Mouse (Mus musculus) forebrain, embryonic 13.5 days (tissue): ENCODE results near the gene Ambra1. TPM values are rescaled to one million over a fixed set of nuclear protein-coding genes. Genes with fewer than 3 reads are reported as not detected.
"Not testable (repeated sequence)": the region's sequence is repeated elsewhere in the genome, so short reads cannot be mapped to it uniquely, and the experiment has no call there.

Experiments used
- ATAC-seq: fragments of 200-750 bp; cut with Nextera tagmentation; 2 replicates; pipeline ENCODE4 v1.8.0; 2017
- H3K27ac ChIP-seq: fragments of 300-500 bp; sonication (generic); 2 replicates; pipeline ENCODE4 v1.5.1; 2015; ENCODE audit warnings: inconsistent platforms, mild to moderate bottlenecking, moderate library complexity
- H3K27me3 ChIP-seq: fragments of 300-500 bp; sonication (generic); 2 replicates; pipeline ENCODE4 v1.6.1; 2015; ENCODE audit warnings: mild to moderate bottlenecking, inconsistent platforms
- H3K36me3 ChIP-seq: fragments of 300-500 bp; sonication (generic); 2 replicates; pipeline ENCODE4 v1.6.1; 2015; ENCODE audit warnings: mild to moderate bottlenecking, inconsistent platforms; ENCODE audit not compliant: poor library complexity, severe bottlenecking
- H3K4me1 ChIP-seq: fragments of 300-500 bp; sonication (generic); 2 replicates; pipeline ENCODE4 v1.6.1; 2015; ENCODE audit warnings: inconsistent platforms
- H3K4me2 ChIP-seq: fragments of 300-500 bp; sonication (generic); 2 replicates; pipeline ENCODE4 v1.6.1; 2015; ENCODE audit warnings: inconsistent platforms, mild to moderate bottlenecking, moderate library complexity
- H3K4me3 ChIP-seq: fragments of 300-500 bp; sonication (generic); 2 replicates; pipeline ENCODE4 v1.5.1; 2015; ENCODE audit warnings: mild to moderate bottlenecking, inconsistent platforms
- H3K9ac ChIP-seq: fragments of 300-500 bp; sonication (generic); 2 replicates; pipeline ENCODE4 v1.6.1; 2015; ENCODE audit warnings: mild to moderate bottlenecking, inconsistent platforms
- H3K9me3 ChIP-seq: fragments of 300-500 bp; sonication (generic); replicated peaks from 2 replicates; pipeline ENCODE4 v1.6.1; 2016; ENCODE audit warnings: inconsistent platforms
- WGBS: fragments of 180-500 bp; shearing (Covaris S2); methylation state at CpG from one replicate; pipeline ENCODE4 v1.1.7; 2015; 5-methylcytosine and 5-hydroxymethylcytosine counted together
- polyA plus RNA-seq: library from polyadenylated mRNA; unstranded; fragments of >200 nt; fragmentation: Nextera tagmentation; extraction: Ambion mirVana; gene quantifications from 2 replicates; pipeline ENCODE4 v1.2.1, GENCODE M21; 2015

Gene Ambra1
- polyA plus RNA-seq, 1 experiment from 2014 or later = 16.2 TPM

- Histone ChIP-seq H3K9ac (peak within 1 kb of the TSS; percentile 88), H3K36me3 (no peaks in the 10 kb centered on the region), H3K4me1 (peaks cover 26% of the 10 kb centered on the region), H3K4me2 (peak within 1 kb of the TSS; percentile 94), H3K27ac (peak within 1 kb of the TSS; percentile 52), H3K4me3 (peak within 1 kb of the TSS; percentile 99), H3K9me3 (no peaks in the 10 kb centered on the region), H3K27me3 (no peaks in the 10 kb centered on the region)
- WGBS = under 1% methylated on average over 66 of the region's 66 CpGs
- ATAC-seq = peak; percentile 99
Observed at GRCm38 (mm10) chr2:91710272-91711234, 19.4 kb upstream of the Ambra1 start, which contains the start of the genes Atg13 and Harbi1. Atg13 (minus strand) TSS chr2:91710576. Harbi1 (plus strand) TSS chr2:91710852.

GRCm38 (mm10) chr2:91711256-91711925 is 18.5 kb upstream of the Ambra1 start:
- peak overlapping the region; percentile 94 for H3K4me2 ChIP-seq
- no peaks in the 10 kb centered on the region for H3K9me3 ChIP-seq
- H3K4me3 ChIP-seq = peak overlapping the region; percentile 99
- H3K36me3 ChIP-seq = peaks cover 7% of the 10 kb centered on the region; the same call in 1 of the 2 replicates
- peaks cover 26% of the 10 kb centered on the region for H3K4me1 ChIP-seq
- no peaks in the 10 kb centered on the region for H3K27me3 ChIP-seq
- H3K9ac ChIP-seq = peak overlapping the region; percentile 88
- ATAC-seq = no peak
- WGBS = 4% methylated on average over 8 of the region's 8 CpGs
- peak overlapping the region; percentile 52 for H3K27ac ChIP-seq

GRCm38 (mm10) chr2:91714921-91715320 is 15.0 kb upstream of the Ambra1 start:
- H3K4me2 ChIP-seq = no peak overlapping the region
- ATAC-seq = no peak
- WGBS = 71% methylated on average over 1 of the region's 1 CpGs

GRCm38 (mm10) chr2:91718276-91718675 is 11.7 kb upstream of the Ambra1 start:
- ATAC-seq = no peak
- Histone ChIP-seq H3K27me3 (no peaks in the 10 kb centered on the region), H3K4me2 (no peak overlapping the region), H3K36me3 (peaks cover 20% of the 10 kb centered on the region), H3K9me3 (no peaks in the 10 kb centered on the region), H3K4me1 (no peaks in the 10 kb centered on the region), H3K9ac (no peak overlapping the region), H3K27ac (no peak overlapping the region), H3K4me3 (no peak overlapping the region)
- 87% methylated on average over 6 of the region's 6 CpGs for WGBS

More at GRCm38 (mm10) chr2:91714921-91715320, 15.0 kb upstream of the Ambra1 start:
- Histone ChIP-seq H3K27me3 (no peaks in the 10 kb centered on the region), H3K27ac (no peak overlapping the region), H3K36me3 (peaks cover 7% of the 10 kb centered on the region; the same call in 1 of the 2 replicates), H3K9me3 (no peaks in the 10 kb centered on the region), H3K4me1 (peaks cover 17% of the 10 kb centered on the region), H3K4me3 (no peak overlapping the region), H3K9ac (no peak overlapping the region)

GRCm38 (mm10) chr2:91723382-91723781 is 6.6 kb upstream of the Ambra1 start:
- WGBS = 80% methylated on average over 4 of the region's 4 CpGs
- no peak overlapping the region for H3K9ac ChIP-seq
- no peak overlapping the region for H3K4me3 ChIP-seq
- H3K4me1 ChIP-seq = no peaks in the 10 kb centered on the region
- no peaks in the 10 kb centered on the region for H3K9me3 ChIP-seq
- no peak overlapping the region for H3K27ac ChIP-seq
- H3K4me2 ChIP-seq = no peak overlapping the region
- ATAC-seq = no peak
- H3K36me3 ChIP-seq = peaks cover 13% of the 10 kb centered on the region
- 0 out of 2 replicates have a peak, but pooled peaks cover 7% of the 10 kb centered on the region for H3K27me3 ChIP-seq

- no peak for ATAC-seq
- no peak overlapping the region for H3K4me3 ChIP-seq
- 0 out of 2 replicates have a peak, but pooled peaks cover 7% of the 10 kb centered on the region for H3K27me3 ChIP-seq
Observed at GRCm38 (mm10) chr2:91723951-91724350, 6.0 kb upstream of the Ambra1 start.

GRCm38 (mm10) chr2:91724716-91725115 is 5.2 kb upstream of the Ambra1 start:
- Histone ChIP-seq H3K36me3 (peaks cover 13% of the 10 kb centered on the region), H3K27me3 (0 out of 2 replicates have a peak, but pooled peaks cover 7% of the 10 kb centered on the region), H3K4me3 (no peak overlapping the region), H3K9me3 (no peaks in the 10 kb centered on the region), H3K27ac (no peak overlapping the region), H3K4me1 (no peaks in the 10 kb centered on the region), H3K9ac (no peak overlapping the region), H3K4me2 (no peak overlapping the region)
- 60% methylated on average over 2 of the region's 2 CpGs for WGBS
- no peak for ATAC-seq

More at GRCm38 (mm10) chr2:91723951-91724350, 6.0 kb upstream of the Ambra1 start:
- H3K27ac ChIP-seq = no peak overlapping the region
- no peaks in the 10 kb centered on the region for H3K9me3 ChIP-seq
- no peak overlapping the region for H3K4me2 ChIP-seq
- no peaks in the 10 kb centered on the region for H3K4me1 ChIP-seq
- no peak overlapping the region for H3K9ac ChIP-seq
- peaks cover 13% of the 10 kb centered on the region for H3K36me3 ChIP-seq

GRCm38 (mm10) chr2:91725476-91725875 is 4.5 kb upstream of the Ambra1 start:
- not testable (repeated sequence) for H3K36me3 ChIP-seq, H3K9me3 ChIP-seq
- 65% methylated on average over 4 of the region's 4 CpGs for WGBS

GRCm38 (mm10) chr2:91727011-91727410 is 2.9 kb upstream of the Ambra1 start:
- no peak for ATAC-seq
- no peaks in the 10 kb centered on the region for H3K9me3 ChIP-seq
- no peak overlapping the region for H3K9ac ChIP-seq
- H3K27me3 ChIP-seq = 0 out of 2 replicates have a peak, but pooled peaks cover 7% of the 10 kb centered on the region
- no peaks in the 10 kb centered on the region for H3K36me3 ChIP-seq
- peaks cover 10% of the 10 kb centered on the region for H3K4me1 ChIP-seq
- no peak overlapping the region for H3K27ac ChIP-seq
- no peak overlapping the region for H3K4me2 ChIP-seq
- WGBS = 85% methylated on average over 3 of the region's 3 CpGs
- no peak overlapping the region for H3K4me3 ChIP-seq

More at GRCm38 (mm10) chr2:91725476-91725875, 4.5 kb upstream of the Ambra1 start:
- H3K4me1 ChIP-seq, H3K9ac ChIP-seq, H3K27ac ChIP-seq, ATAC-seq, H3K27me3 ChIP-seq, H3K4me2 ChIP-seq, H3K4me3 ChIP-seq: not testable (repeated sequence)

GRCm38 (mm10) chr2:91729571-91729970 is 363 bp upstream of the Ambra1 start:
- no peak overlapping the region; the same call in 1 of the 2 replicates for H3K9ac ChIP-seq
- peak overlapping the region; percentile 81 for H3K4me2 ChIP-seq
- no peak overlapping the region for H3K27ac ChIP-seq
- peaks cover 12% of the 10 kb centered on the region for H3K4me1 ChIP-seq
- 0 out of 2 replicates have a peak, but pooled peaks cover 7% of the 10 kb centered on the region for H3K27me3 ChIP-seq
- peak; percentile 54; the same call in 1 of the 2 replicates for ATAC-seq
- H3K9me3 ChIP-seq = no peaks in the 10 kb centered on the region
- peak overlapping the region; percentile 100 for H3K4me3 ChIP-seq
- H3K36me3 ChIP-seq = no peaks in the 10 kb centered on the region
- 21% methylated on average over 4 of the region's 4 CpGs for WGBS

- no peak overlapping the region for H3K4me2 ChIP-seq
- H3K4me1 ChIP-seq = peaks cover 12% of the 10 kb centered on the region
- H3K9me3 ChIP-seq = no peaks in the 10 kb centered on the region
- no peak for ATAC-seq
- H3K9ac ChIP-seq = no peak overlapping the region
- 95% methylated on average over 5 of the region's 5 CpGs for WGBS
- no peak overlapping the region for H3K27ac ChIP-seq
- H3K36me3 ChIP-seq = no peaks in the 10 kb centered on the region
- H3K27me3 ChIP-seq = no peaks in the 10 kb centered on the region
- H3K4me3 ChIP-seq = no peak overlapping the region
Observed at GRCm38 (mm10) chr2:91735221-91735620, 5.3 kb downstream of the Ambra1 start.

GRCm38 (mm10) chr2:91739586-91739985 is 9.7 kb downstream of the Ambra1 start:
- Histone ChIP-seq H3K9me3 (no peaks in the 10 kb centered on the region), H3K27ac (no peak overlapping the region), H3K4me3 (no peak overlapping the region), H3K36me3 (peaks cover 5% of the 10 kb centered on the region; the same call in 1 of the 2 replicates), H3K9ac (no peak overlapping the region), H3K4me1 (no peaks in the 10 kb centered on the region), H3K27me3 (no peaks in the 10 kb centered on the region), H3K4me2 (no peak overlapping the region)
- 90% methylated on average over 1 of the region's 1 CpGs for WGBS
- ATAC-seq = no peak
